Mouse (Mus musculus) right cerebral cortex, postnatal 25 days (tissue): ENCODE measurements around the gene Ccdc7a.

Source experiments
- DNase-seq: peaks from one replicate; pipeline ENCODE4 v3.0.0; 2022

Ccdc7a gene

DNA sequence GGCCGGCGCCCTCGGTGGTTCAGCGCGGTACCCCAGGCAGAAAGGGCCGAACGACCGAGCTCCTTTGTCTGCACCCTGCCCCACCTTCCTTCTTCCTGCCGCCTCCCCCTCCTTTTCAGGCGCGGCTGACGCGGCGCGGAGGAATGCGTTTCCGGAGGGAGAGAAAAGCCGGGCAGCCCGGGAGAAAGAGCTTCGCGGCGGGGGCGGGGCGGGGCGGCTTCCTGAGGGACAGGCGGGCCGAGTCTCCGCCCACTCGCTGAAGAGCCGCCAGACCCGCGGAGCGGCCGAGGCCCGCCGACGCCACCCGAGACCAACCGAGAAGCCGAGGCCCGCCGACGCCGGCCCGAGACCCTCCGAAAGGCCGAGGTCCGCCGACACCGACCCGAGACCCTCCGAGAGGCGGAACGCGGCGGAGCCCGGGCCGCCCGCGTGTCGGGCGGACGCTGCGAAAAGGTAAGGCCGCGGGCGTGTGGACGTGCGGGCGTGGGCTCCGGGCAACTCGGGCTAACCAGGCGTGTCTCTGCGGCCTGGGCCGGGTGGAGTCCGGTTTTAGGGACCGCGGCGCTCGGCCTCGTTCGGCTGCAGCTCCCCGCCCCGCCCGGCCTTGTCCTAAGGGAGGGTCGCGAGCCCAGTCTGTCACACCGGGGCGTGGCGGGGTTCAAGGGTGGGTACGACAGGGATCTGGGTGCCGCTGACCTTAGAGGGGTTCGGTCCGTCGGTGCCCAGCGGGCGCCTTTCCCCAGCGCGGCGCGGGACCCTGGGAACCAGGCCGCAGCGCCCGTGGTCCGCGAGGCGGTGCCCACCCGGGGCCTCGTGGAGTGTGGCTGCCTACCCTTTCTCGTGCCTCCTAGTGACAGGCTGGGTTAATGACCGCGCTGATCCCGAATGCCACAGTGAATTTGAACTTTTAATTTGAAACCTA is 379.5 kb downstream of the Ccdc7a start, which contains the start of gene Itgb1:
Gene Itgb1 (plus strand): TSS at position 148 of the 922 bp plus-strand sequence.
- DNase-seq = peak; percentile 91

DNA sequence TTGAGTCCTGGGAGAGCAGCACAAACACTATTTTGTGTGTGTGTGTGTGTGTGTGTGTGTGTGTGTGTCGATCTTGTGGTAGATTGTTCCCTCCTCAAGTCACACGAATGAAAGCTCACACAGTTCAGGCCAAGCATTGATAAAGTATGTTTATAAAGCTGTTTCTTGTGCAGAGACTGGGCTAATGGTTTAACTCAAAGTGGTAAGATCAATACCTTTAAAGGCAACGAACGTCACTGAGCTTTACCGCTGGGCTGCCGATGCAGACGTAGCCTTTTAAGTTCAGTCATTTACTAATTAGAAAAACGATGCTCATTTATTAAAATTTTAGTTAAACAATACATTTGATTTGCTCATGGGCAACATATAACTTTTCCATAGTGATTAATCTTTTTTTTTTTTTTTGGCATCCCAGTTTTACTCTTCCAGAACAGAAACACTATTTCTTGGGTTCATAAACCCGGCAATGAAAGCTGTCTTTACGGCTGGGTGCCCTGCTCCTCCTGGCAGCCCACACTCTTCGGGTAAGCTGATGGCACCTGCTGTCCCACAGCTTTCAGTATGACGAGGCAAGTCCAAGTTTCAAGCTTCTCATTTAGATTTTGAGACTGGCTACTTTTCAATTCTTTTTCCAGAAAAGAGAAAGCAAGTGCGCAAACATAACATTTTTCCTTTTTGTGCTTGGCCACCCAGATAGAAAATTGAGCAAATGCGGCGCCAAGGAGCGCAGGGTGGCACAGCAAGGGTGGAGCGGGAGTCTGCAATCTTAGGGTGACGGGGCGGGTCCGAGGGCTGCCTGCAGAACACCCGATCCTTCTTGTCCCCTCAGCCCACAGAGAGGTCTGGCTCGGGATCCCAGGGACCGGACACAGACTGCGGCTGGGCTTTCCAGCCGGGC is 380.5 kb downstream of the Ccdc7a start:
- DNase-seq = no peak
